ENCODE assay signal across 8 mouse cellular contexts in genomic region chrX:12153141-12154095, GRCm38 (mm10). TPM values are rescaled to one million over a fixed set of nuclear protein-coding genes. Genes with fewer than 3 reads are reported as not detected.
DNase-seq lines count a peak whose midpoint lies in the region; ATAC-seq lines count a peak whose summit lies in the region.

No protein-coding gene starts in this region.

- H3K27me3 ChIP-seq in neural tube, embryonic 15.5 days (replicated peaks) = peaks cover 56% of the 10 kb centered on the region
- peaks cover 90% of the 10 kb centered on the region for H3K27me3 ChIP-seq in liver, embryonic 11.5 days (replicated peaks; ENCODE audit: control insufficient read depth, insufficient read depth, low read length)

- H3K4me3 ChIP-seq in neural tube, embryonic 15.5 days (replicated peaks) = no peak overlapping the region
- H3K4me3 ChIP-seq in liver, embryonic 11.5 days (ENCODE audit: low read depth, low read length) = no peak overlapping the region

- no peak overlapping the region for H3K27ac ChIP-seq in neural tube, embryonic 15.5 days (replicated peaks)
- no peak overlapping the region for H3K27ac ChIP-seq in liver, embryonic 11.5 days (ENCODE audit: low read depth, low read length)

- no peaks in the 10 kb centered on the region for H3K9me3 ChIP-seq in neural tube, embryonic 15.5 days (replicated peaks)
- no peaks in the 10 kb centered on the region for H3K9me3 ChIP-seq in liver, embryonic 11.5 days (ENCODE audit: control insufficient read depth, low read length)

- H3K4me2 ChIP-seq in neural tube, embryonic 15.5 days = no peak overlapping the region
- peak overlapping the region; percentile 82 for H3K4me2 ChIP-seq in liver, embryonic 11.5 days

- peaks cover 40% of the 10 kb centered on the region for H3K4me1 ChIP-seq in neural tube, embryonic 15.5 days
- H3K4me1 ChIP-seq in liver, embryonic 11.5 days (replicated peaks; ENCODE audit: control insufficient read depth, insufficient read depth, low read length) = peaks cover 13% of the 10 kb centered on the region

- no peak overlapping the region for H3K9ac ChIP-seq in neural tube, embryonic 15.5 days (replicated peaks)
- no peak overlapping the region for H3K9ac ChIP-seq in liver, embryonic 11.5 days (ENCODE audit: low read depth, low read length)

- ATAC-seq in neural tube, embryonic 15.5 days (ENCODE audit: low FRiP score) = no peak
- no peak for ATAC-seq in liver, embryonic 11.5 days (replicated peaks; ENCODE audit: low FRiP score)

- peak; percentile 36 for DNase-seq in cerebellum, postnatal 10 days
- no peak for DNase-seq in cerebellum, postnatal 36 days
- peak; percentile 38 for DNase-seq in neural tube, embryonic 10.5 days (ENCODE audit: extremely low spot score, low spot score)
- peak; percentile 38 for DNase-seq in liver, embryonic 11.5 days (ENCODE audit: low spot score)
- DNase-seq in thymus, postnatal 14 days = peak; percentile 64
- no peak for DNase-seq in cerebellum, adult 18-20 months
- no peak for DNase-seq in ovary, postnatal 14 days (ENCODE audit: low spot score)

- H3K36me3 ChIP-seq in neural tube, embryonic 15.5 days = no peaks in the 10 kb centered on the region
- no peaks in the 10 kb centered on the region for H3K36me3 ChIP-seq in liver, embryonic 11.5 days (ENCODE audit: control insufficient read depth, insufficient read depth, low read length)

- 19% methylated on average over 31 of the region's 31 CpGs for WGBS in neural tube, embryonic 15.5 days
- 10% methylated on average over 31 of the region's 31 CpGs for WGBS in liver, embryonic 11.5 days

RNA-seq across cellular contexts. Expression of gene Bcor, which starts 6.7 kb away (rescaled TPM):
- polyA plus RNA-seq in neural tube, embryonic 15.5 days (2015; fragmentation: Nextera tagmentation; extraction: Ambion mirVana) = 12.2 and 13.8 TPM in 2 replicates
- polyA plus RNA-seq in liver, embryonic 11.5 days (2014; fragmentation: Nextera tagmentation; extraction: Ambion mirVana) = 14.5 and 14.8 TPM in 2 replicates

Comparison
In these comparisons a context has a peak if more than half of its experiments do, and no peak if none do; other contexts are left out.
1. DNase-seq: peak in cerebellum, postnatal 10 days (2 of 2), neural tube, embryonic 10.5 days (single experiment), liver, embryonic 11.5 days (single experiment) and thymus, postnatal 14 days (single experiment); none in cerebellum, postnatal 36 days (0 of 2), cerebellum, adult 18-20 months (0 of 2) and ovary, postnatal 14 days (single experiment).